Mouse (Mus musculus): Measurements from ENCODE around the gene Gmeb2. TPM values are rescaled to one million over a fixed set of nuclear protein-coding genes. Genes with fewer than 3 reads are reported as not detected.
A peak's percentile ranks its signal among the peaks of the same experiment; 100 is the strongest.

Gene Gmeb2
- total RNA-seq, 2 experiments from 2014 or later: 8.9 to 9.5 TPM

- no peak for DNase-seq
Observed at GRCm38 (mm10) chr2:181227122-181227521, 60.7 kb downstream of the Gmeb2 start.

DNA sequence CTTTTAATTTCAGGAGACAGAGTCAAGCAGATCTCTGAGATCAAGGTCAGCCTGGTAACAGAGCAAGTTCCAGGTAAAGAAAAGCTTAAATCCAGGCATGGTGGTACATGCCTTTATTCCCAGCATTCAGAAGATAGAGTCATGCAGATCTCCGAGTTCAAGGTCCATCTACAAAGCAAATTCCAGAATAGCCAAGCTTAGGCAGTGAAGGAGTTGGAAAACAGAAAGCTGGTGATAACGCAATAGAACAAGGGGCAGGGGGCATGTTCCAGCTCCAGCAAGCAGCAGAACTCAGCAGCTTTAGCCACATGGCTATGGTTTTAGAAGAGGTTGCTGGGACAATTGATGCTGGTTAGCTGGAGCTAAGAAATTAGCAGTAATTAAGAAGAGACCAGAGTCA, 62.8 kb downstream of the Gmeb2 start:
- DNase-seq: no peak

GRCm38 (mm10) chr2:181220361-181220760, 67.5 kb downstream of the Gmeb2 start:
- DNase-seq: no peak

GRCm38 (mm10) chr2:181219538-181220216, 68.2 kb downstream of the Gmeb2 start, which contains the start of gene Fndc11:
Fndc11 (plus strand) TSS chr2:181220013.
- DNase-seq: peak; percentile 81 to 91

DNA sequence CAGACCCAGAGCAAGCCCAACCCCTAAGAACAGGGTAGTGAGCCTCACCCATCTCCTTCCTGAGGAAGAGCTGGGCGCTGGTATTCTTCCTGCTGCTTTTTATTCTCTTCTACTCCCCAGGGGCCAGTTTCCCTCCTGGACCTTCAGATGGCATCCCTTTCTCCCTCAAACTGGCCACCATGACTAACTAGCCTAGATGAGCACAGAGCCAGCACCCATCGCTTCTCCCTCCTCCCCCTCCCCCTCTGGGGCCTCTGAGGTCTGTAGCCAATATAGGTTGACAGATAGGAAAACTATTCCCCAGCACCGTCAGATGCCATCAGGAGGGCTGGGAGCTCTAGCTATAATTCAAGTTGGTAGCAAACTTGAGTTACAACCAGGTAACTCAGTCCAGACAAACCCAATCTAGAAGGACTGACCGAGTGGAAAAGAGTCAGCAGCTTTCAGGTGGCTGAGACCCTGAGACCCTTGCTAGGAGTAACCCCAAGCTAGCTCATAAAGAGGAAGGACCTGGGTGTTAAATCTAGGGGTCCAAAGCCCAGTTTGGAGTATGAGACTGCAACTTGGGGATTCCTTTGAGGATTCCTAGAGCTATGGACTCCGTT, 68.9 kb downstream of the Gmeb2 start:
- no peak for DNase-seq

DNA sequence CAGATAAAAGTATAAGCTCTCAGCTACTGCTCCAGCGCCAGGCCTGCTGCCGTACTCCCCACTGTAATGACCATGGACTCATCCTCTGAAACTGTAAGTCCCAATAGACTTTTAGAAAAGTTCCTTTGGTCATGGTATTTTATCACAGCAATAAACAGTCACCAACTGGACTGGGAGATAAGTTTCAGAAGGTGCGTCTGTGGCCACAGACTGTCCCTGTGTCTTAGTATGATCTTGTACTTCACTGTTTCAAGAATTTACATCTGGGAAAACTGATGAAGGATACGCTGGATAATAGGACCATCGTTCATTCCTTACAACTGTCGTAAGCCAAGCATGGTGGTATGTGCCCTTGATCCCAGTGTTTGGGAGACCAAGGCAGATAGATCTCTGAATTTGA, 71.8 kb downstream of the Gmeb2 start:
- DNase-seq: no peak

DNA sequence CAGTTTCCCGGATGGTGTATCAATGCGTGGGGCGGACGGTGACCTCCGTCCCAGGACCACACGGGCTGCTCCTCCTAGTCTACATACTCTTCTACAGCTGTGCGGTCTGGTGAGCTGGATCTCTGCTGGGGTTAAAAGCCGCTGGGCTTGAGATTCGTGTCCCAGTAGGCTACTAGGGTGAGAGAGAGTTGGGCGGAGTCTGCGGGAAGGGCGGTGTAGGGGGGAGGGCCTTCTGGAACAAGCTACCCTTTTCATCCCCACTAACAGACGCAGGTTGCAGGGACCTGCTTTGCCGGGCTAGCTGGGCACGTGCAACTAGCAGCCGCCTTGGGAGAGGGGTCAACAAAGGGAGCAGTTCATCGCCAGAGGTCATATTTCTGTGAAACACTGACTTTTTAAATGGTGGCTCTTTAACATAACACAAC, 74.8 kb downstream of the Gmeb2 start, which contains the start of gene Srms:
Srms (minus strand) TSS at position 165 of the 425 bp plus-strand sequence.
- DNase-seq: peak; percentile 58 to 59

DNA sequence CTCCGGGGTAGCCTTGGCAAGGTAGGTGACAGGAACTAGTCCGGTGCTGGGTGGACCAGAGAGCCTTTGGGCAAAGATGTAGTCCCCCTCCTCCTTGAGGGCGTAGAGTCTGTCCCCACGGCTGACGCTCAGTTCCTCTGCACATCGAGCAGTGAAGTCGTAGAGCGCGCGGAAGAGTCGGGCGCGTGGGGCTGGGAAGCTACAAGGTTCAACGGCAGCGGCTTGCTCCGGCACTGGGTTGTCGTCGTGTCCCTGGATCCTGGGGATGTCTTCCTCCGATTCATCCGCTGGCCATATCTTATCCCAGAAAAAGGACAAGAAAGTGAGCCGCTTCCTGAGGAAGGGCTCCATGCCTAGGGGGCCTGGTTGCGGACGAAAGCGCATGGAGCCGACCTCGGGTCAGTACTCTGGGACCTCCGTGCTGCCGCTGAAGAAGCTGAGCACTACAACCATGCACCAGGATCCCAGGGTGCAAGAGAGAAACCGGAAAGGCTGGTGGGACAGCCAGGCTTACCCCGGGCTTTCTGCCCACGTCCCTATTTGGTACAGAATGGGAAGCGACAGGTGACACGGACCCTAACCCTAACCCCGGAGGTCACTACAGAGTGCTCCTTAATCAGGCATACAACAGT, 75.3 kb downstream of the Gmeb2 start:
- DNase-seq: peak in 1 of 2 experiments; percentile 36

DNA sequence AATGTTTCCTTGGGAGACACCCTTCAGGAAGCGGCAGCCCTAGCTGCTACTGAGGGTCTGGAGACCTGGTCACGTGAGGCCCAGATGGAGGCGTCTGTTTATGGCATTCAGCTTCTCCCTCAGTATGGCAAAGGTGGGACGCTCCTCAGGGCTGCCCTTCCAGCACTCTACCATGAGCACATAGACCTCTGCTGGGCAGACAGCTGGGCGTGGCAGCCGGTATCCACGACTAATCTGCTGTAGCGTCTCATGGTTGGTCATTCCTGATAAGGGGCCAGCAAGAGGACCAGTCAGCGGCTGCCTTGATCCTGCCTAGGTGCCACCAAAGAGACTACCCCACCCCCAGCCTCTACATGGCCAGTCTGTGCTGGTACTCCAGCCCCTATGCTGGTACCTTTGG, 81.7 kb downstream of the Gmeb2 start:
- DNase-seq: no peak

GRCm38 (mm10) chr2:181205678-181206077, 82.2 kb downstream of the Gmeb2 start:
- DNase-seq: no peak

DNA sequence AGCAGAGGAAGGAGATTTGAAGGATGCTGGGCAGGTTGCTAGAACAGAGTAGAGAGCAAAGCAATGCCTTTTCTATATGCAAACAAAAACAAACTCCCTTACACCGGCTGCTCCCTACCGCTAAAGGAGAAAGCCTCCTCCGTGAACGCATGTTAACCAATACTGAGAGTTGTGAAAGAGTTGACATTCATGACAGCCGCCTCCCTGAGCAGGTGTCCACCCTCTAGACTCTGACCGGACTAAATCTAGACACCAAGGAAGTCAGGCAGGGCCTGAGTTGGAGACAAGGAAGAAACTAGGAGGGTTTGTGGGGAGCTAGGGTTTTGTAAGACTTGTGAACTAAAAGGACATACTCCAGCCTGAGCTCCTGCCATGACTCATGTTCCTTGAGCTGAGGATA, 84.9 kb downstream of the Gmeb2 start:
- DNase-seq: no peak

- no peak for DNase-seq
Observed at GRCm38 (mm10) chr2:181202422-181202821, 85.4 kb downstream of the Gmeb2 start, which contains the start of gene Ptk6. Ptk6 (minus strand) TSS chr2:181202789.

- DNase-seq: no peak
Observed at GRCm38 (mm10) chr2:181201606-181202005, 86.2 kb downstream of the Gmeb2 start.

Other genes with a start within 250 kb of the Gmeb2 start
- gene Chrna4, start 244.5 kb downstream of the Gmeb2 start, total RNA-seq (2021): not detected
- under 1 TPM in 1 of 2 experiments, not detected in 1; 0.03 TPM for gene Kcnq2, start 152.7 kb downstream of the Gmeb2 start, total RNA-seq (2021)
- gene Eef1a2, start 131.0 kb downstream of the Gmeb2 start, total RNA-seq (2021): 1,000 to 10,000 TPM; 1,477 to 1,557 TPM
- gene Ppdpf, start 100.8 kb downstream of the Gmeb2 start, total RNA-seq (2021): 10 to 100 TPM; 47.6 to 56.8 TPM
- under 1 TPM in 1 of 2 experiments, not detected in 1; 0.08 TPM for gene Ptk6, start 85.2 kb downstream of the Gmeb2 start, total RNA-seq (2021)
- under 1 TPM; 0.35 to 0.44 TPM for gene Srms, start 74.8 kb downstream of the Gmeb2 start, total RNA-seq (2021)
- gene Fndc11, start 68.0 kb downstream of the Gmeb2 start, total RNA-seq (2021): not detected
- 10 to 100 TPM in 1 of 2 experiments, 1 to 10 TPM in 1; 8.4 to 11.1 TPM for gene Helz2, start 46.0 kb downstream of the Gmeb2 start, total RNA-seq (2021)
- under 1 TPM in 1 of 2 experiments, not detected in 1; 0.41 TPM for gene Stmn3, start 26.5 kb upstream of the Gmeb2 start, total RNA-seq (2021)
- 10 to 100 TPM in 1 of 2 experiments, 1 to 10 TPM in 1; 7.2 to 11.3 TPM for gene Rtel1, start 31.7 kb upstream of the Gmeb2 start, total RNA-seq (2021)
- 10 to 100 TPM; 15.3 to 18.0 TPM for gene Zgpat, start 76.9 kb upstream of the Gmeb2 start, total RNA-seq (2021)
- gene Arfrp1, start 77.4 kb upstream of the Gmeb2 start, total RNA-seq (2021): 10 to 100 TPM; 50.7 to 65.7 TPM
- 1 to 10 TPM; 3.3 to 6.3 TPM for gene Lime1, start 92.0 kb upstream of the Gmeb2 start, total RNA-seq (2021)
- 10 to 100 TPM in 1 of 2 experiments, 1 to 10 TPM in 1; 9.4 to 11.2 TPM for gene Zbtb46, start 171.4 kb upstream of the Gmeb2 start, total RNA-seq (2021)
- gene Abhd16b, start 205.2 kb upstream of the Gmeb2 start, total RNA-seq (2021): not detected
- gene Tpd52l2, start 209.1 kb upstream of the Gmeb2 start, total RNA-seq (2021): 10 to 100 TPM; 63.9 to 65.2 TPM
- gene Dnajc5, start 232.4 kb upstream of the Gmeb2 start, total RNA-seq (2021): 10 to 100 TPM; 59.0 to 64.0 TPM